Mouse (Mus musculus) hindbrain, postnatal 0 days (tissue): Measurements from ENCODE around the gene Gm20388. TPM values are rescaled to one million over a fixed set of nuclear protein-coding genes. Genes with fewer than 3 reads are reported as not detected.
A peak's percentile ranks its signal among the peaks of the same experiment; 100 is the strongest.

ENCODE experiments used
- ATAC-seq: fragments of 200-750 bp; cut with Nextera tagmentation; 2 replicates; pipeline ENCODE4 v1.8.0; 2017; ENCODE audit warnings: mild to moderate bottlenecking, moderate TSS enrichment, moderate library complexity
- DNase-seq: peaks from one replicate; pipeline ENCODE4 v3.0.0-alpha.2; 2015; ENCODE audit warnings: low spot score
- H3K27ac ChIP-seq: fragments of 300-500 bp; sonication (generic); 2 replicates; pipeline ENCODE4 v1.5.1; 2014; ENCODE audit warnings: mild to moderate bottlenecking
- H3K27me3 ChIP-seq: fragments of 300-500 bp; sonication (generic); 2 replicates; pipeline ENCODE4 v1.6.1; 2014; ENCODE audit warnings: low read length, mixed read lengths; ENCODE audit not compliant: insufficient read depth
- H3K36me3 ChIP-seq: fragments of 300-500 bp; sonication (generic); 2 replicates; pipeline ENCODE4 v1.6.1; 2014; ENCODE audit warnings: low read length, mixed read lengths; ENCODE audit not compliant: insufficient read depth
- H3K4me1 ChIP-seq: fragments of 300-500 bp; sonication (generic); 2 replicates; pipeline ENCODE4 v1.6.1; 2014; ENCODE audit warnings: antibody characterized with exemption, low read length, mixed read lengths; ENCODE audit not compliant: insufficient read depth
- H3K4me2 ChIP-seq: fragments of 300-500 bp; sonication (generic); 2 replicates; pipeline ENCODE4 v1.6.1; 2014; ENCODE audit warnings: low read depth, mild to moderate bottlenecking, low read length, moderate library complexity, mixed read lengths
- H3K4me3 ChIP-seq: fragments of 300-500 bp; sonication (generic); 2 replicates; pipeline ENCODE4 v1.5.1; 2014; ENCODE audit warnings: low read length
- H3K9ac ChIP-seq: fragments of 300-500 bp; sonication (generic); replicated peaks from 2 replicates; pipeline ENCODE4 v1.6.1; 2014; ENCODE audit warnings: mild to moderate bottlenecking, low read length, moderate library complexity, mixed read lengths
- H3K9me3 ChIP-seq: fragments of 300-500 bp; sonication (generic); 2 replicates; pipeline ENCODE4 v1.6.1; 2016; ENCODE audit warnings: low read length, mixed read lengths
- CTCF ChIP-seq: IDR thresholded peaks from 2 replicates; pipeline ENCODE4 v1.5.1; 2016; ENCODE audit warnings: antibody characterized with exemption, control low read depth, low read depth
- WGBS: fragments of 180-500 bp; shearing (Covaris S2); extraction: QIAGEN DNeasy Blood & Tissue Kit; methylation state at CpG from one replicate; pipeline ENCODE4 v1.1.7; 2014; 5-methylcytosine and 5-hydroxymethylcytosine counted together
- polyA plus RNA-seq: library from polyadenylated mRNA; unstranded; fragments of >200 nt; fragmentation: Nextera tagmentation; extraction: Ambion mirVana; gene quantifications from 2 replicates; pipeline ENCODE4 v1.2.1, GENCODE M21; 2015
- total RNA-seq: library from RNA; depleted of rRNA; stranded (reverse); fragments of >200 nt; gene quantifications from 2 replicates; pipeline ENCODE4 v1.2.3, GENCODE M21; 2014

The Gm20388 gene
- total and polyA plus RNA-seq, 2 experiments from 2014 or later = 71.3 TPM; not detected in 1

DNA sequence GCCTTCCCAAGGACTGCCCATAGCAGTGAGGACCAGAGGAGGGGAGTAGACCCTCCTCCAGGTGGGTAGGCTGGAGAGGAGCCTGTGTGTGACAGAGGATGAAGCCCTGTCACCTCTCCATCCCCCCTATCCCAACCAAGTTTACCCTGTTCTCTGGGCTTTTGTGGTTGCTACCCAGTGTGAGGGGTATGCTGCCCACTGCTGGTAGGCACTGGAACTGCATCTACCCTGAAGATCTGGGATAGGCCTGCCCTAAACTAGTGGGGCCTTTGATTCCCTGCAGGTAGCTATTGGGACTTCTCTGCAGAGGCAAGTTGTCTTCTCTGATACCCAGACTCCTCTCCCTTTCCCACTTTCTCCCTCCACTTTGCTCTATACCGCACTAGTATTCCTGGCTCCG lies 2348.7 kb downstream of the Gm20388 start:
- no peaks in the 10 kb centered on the region for H3K9me3 ChIP-seq
- H3K4me3 ChIP-seq = no peak overlapping the region
- peak; percentile 98 for TF ChIP-seq CTCF
- no peaks in the 10 kb centered on the region for H3K36me3 ChIP-seq
- H3K9ac ChIP-seq = no peak overlapping the region
- ATAC-seq (0 out of 2 replicates have a peak, but pooled peaks have one; percentile 6), DNase-seq (peak; percentile 72)
- peaks cover 4% of the 10 kb centered on the region for H3K4me1 ChIP-seq
- 79% methylated on average over 2 of the region's 2 CpGs for WGBS
- no peak overlapping the region for H3K27ac ChIP-seq
- no peak overlapping the region for H3K4me2 ChIP-seq
- no peaks in the 10 kb centered on the region for H3K27me3 ChIP-seq

DNA sequence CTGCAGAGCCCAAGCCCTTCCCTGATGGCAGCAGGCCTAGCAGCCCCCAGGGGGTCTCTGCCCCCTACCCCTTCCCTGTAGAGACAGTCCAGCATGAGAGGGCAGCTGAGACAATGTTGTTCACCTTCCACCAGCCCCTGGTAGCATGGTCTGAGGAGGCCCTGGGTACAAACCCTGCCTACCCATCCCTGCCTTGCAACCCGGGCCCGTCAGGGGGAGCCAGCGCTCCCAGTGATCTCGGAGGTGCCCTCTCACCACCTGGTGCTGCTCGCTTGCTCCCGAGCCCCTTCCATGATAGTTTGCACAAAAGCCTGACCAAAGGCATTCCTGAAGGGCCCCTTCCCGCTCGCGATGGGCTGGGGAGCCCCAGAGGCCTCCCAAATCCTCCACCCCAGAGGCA lies 2350.1 kb downstream of the Gm20388 start:
- Histone ChIP-seq H3K4me2 (no peak overlapping the region), H3K9me3 (no peaks in the 10 kb centered on the region), H3K27me3 (no peaks in the 10 kb centered on the region), H3K27ac (no peak overlapping the region), H3K36me3 (no peaks in the 10 kb centered on the region), H3K4me1 (peaks cover 14% of the 10 kb centered on the region), H3K4me3 (no peak overlapping the region), H3K9ac (no peak overlapping the region)
- no peak for DNase-seq
- ATAC-seq = no peak
- WGBS = 53% methylated on average over 9 of the region's 9 CpGs
- TF ChIP-seq CTCF = no peak

DNA sequence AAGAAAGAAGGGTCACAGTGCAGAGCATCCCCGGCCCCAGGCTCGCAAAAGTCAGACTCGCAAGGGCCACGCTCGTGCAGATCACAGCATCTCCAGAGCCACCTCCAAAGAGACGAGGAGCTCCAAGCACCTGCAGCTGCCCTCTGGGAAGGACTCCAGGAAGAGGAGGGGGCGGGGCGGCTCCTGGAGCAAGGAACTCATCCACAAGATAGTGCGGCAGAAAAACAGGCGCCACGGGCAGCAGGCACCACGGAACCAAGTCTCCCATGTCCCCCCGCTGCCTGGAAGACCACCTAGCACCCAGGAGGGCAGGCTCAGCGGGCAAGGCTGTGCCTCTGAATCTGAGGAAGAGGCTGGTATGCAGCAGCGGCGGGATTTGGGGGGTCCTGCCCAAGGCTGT lies 2352.2 kb downstream of the Gm20388 start:
- Histone ChIP-seq H3K36me3 (no peaks in the 10 kb centered on the region), H3K4me2 (no peak overlapping the region), H3K27ac (no peak overlapping the region), H3K9me3 (no peaks in the 10 kb centered on the region), H3K9ac (no peak overlapping the region), H3K27me3 (no peaks in the 10 kb centered on the region), H3K4me3 (no peak overlapping the region), H3K4me1 (peaks cover 20% of the 10 kb centered on the region)
- WGBS = 70% methylated on average over 16 of the region's 16 CpGs
- ATAC-seq = no peak
- no peak for TF ChIP-seq CTCF
- no peak for DNase-seq

DNA sequence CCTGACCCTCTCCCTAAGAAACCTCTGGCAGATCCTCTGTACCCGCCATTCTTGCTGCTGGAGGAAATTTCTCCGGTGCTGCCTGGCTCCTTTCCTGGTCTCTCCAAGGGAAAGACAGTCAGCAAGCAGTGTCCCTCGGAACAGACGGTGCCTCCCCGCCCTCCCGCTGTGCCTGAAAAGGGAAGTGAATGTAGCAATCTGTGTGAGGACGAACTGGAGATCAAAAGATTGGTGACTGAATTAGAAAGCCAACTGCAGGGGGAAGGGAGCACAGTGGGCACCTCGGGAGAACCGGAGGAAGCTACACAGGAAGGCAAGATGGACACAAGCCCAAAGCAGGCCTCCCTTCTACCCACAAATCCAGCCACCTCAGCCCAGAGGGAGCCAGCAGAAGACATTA lies 2353.6 kb downstream of the Gm20388 start:
- Histone ChIP-seq H3K27ac (no peak overlapping the region), H3K27me3 (no peaks in the 10 kb centered on the region), H3K9ac (no peak overlapping the region), H3K9me3 (no peaks in the 10 kb centered on the region), H3K4me1 (peaks cover 20% of the 10 kb centered on the region), H3K4me2 (no peak overlapping the region), H3K4me3 (no peak overlapping the region), H3K36me3 (no peaks in the 10 kb centered on the region)
- TF ChIP-seq CTCF = no peak
- DNase-seq = peak; percentile 31
- ATAC-seq = no peak
- 14% methylated on average over 9 of the region's 9 CpGs for WGBS

DNA sequence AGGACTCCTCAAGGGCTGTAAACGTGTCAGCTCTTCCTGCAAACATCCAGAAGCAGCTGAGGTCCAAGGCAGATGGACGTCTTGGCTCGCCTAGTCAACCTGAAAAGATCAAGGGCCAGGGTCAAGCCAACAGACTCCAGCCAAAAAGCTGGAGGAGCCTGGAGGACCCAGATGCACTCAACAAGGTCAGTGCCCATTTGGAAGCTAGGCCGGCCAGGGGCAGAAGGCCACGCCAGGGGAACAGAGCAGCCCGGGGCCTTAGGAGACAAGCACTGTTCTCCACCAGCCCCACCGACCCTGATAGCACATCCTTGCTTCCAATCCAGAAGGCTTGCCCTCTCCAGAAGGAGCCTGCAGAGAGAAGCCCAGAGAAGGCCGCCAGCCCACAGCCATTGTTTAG lies 2354.9 kb downstream of the Gm20388 start:
- no peak overlapping the region for H3K4me3 ChIP-seq
- H3K4me2 ChIP-seq = no peak overlapping the region
- ATAC-seq = no peak
- no peak for DNase-seq
- H3K4me1 ChIP-seq = peaks cover 20% of the 10 kb centered on the region
- H3K36me3 ChIP-seq = no peaks in the 10 kb centered on the region
- 85% methylated on average over 8 of the region's 8 CpGs for WGBS
- H3K27ac ChIP-seq = no peak overlapping the region
- no peak for TF ChIP-seq CTCF
- H3K27me3 ChIP-seq = no peaks in the 10 kb centered on the region
- no peak overlapping the region for H3K9ac ChIP-seq
- no peaks in the 10 kb centered on the region for H3K9me3 ChIP-seq

DNA sequence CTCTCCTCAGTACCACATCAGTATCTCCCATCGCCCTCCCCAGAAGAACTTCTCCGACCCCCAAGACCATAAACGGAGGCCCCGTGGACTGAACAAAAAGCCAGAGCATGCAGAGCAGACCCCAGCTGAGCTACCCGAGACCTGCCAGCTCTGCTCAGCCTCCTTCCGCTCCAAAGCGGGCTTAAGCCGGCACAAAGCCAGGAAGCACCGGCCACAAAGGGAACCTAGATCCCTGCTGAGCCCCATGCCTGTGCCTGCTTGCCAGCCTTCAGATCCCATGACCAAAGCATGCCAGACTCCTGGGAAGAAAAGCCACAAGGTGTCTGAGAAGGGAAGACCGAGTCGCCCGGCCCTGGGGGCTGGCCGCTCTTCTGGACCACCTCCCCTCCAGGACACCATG lies 2356.2 kb downstream of the Gm20388 start:
- Histone ChIP-seq H3K9me3 (no peaks in the 10 kb centered on the region), H3K4me2 (no peak overlapping the region), H3K4me1 (peaks cover 20% of the 10 kb centered on the region), H3K36me3 (no peaks in the 10 kb centered on the region), H3K4me3 (no peak overlapping the region), H3K27me3 (no peaks in the 10 kb centered on the region), H3K27ac (no peak overlapping the region), H3K9ac (0 out of 2 replicates have a peak overlapping the region, but pooled peaks have one; percentile 13)
- TF ChIP-seq CTCF = no peak
- ATAC-seq = no peak
- WGBS = 31% methylated on average over 13 of the region's 13 CpGs
- DNase-seq = peak; percentile 62

DNA sequence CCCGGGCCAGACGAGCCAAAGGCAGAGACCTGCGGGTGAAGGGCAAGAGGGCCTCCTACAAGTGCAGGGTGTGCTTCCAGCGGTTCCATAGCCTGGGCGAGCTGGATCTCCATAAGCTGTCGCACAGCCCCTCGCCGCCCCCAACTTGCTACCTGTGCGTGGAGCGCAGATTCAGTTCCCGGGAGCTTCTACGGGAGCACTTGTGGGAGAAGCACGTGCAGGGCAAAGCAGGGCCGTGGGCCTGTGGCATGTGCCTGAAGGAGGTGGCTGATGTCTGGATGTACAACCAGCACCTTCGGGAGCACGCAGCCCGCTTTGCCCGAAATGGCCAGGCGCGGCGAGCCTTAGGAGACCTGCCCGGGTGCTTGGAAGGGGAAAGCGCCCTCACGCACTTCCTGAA lies 2358.2 kb downstream of the Gm20388 start:
- TF ChIP-seq CTCF = no peak
- Histone ChIP-seq H3K36me3 (no peaks in the 10 kb centered on the region), H3K27me3 (no peaks in the 10 kb centered on the region), H3K4me2 (peak overlapping the region; percentile 51), H3K27ac (0 out of 2 replicates have a peak overlapping the region, but pooled peaks have one; percentile 27), H3K4me3 (peak overlapping the region; percentile 19; the same call in 1 of the 2 replicates), H3K9ac (0 out of 2 replicates have a peak overlapping the region, but pooled peaks have one; percentile 4), H3K4me1 (peaks cover 20% of the 10 kb centered on the region), H3K9me3 (no peaks in the 10 kb centered on the region)
- DNase-seq (no peak), ATAC-seq (no peak; the same call in 1 of the 2 replicates)
- 55% methylated on average over 24 of the region's 24 CpGs for whole genome bisulfite sequencing
